Mouse (Mus musculus): ENCODE measurements around the gene Tmem167b.

The Tmem167b gene

DNA sequence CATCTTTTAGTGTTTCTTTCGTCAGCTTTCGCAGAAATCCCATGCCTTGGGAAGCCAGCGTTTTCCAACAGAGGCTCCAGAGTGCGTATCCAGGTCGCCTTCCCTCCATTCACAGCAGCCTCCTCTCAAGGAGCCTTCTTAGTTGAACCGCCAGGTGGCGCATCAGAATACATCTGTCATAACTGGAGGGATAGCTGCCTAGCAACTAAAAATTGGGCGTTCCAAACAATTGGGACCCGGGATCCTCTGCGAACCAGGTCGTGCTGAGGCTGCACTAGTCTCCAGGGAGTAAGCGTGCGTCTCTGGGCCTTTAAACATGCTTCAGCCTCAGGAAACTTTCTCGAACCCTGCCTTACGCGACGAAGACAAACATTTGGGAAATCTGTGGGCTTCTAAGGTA lies 25.0 kb downstream of the Tmem167b start:
- peak; percentile 90 for DNase-seq (ENCODE audit: low spot score)

DNA sequence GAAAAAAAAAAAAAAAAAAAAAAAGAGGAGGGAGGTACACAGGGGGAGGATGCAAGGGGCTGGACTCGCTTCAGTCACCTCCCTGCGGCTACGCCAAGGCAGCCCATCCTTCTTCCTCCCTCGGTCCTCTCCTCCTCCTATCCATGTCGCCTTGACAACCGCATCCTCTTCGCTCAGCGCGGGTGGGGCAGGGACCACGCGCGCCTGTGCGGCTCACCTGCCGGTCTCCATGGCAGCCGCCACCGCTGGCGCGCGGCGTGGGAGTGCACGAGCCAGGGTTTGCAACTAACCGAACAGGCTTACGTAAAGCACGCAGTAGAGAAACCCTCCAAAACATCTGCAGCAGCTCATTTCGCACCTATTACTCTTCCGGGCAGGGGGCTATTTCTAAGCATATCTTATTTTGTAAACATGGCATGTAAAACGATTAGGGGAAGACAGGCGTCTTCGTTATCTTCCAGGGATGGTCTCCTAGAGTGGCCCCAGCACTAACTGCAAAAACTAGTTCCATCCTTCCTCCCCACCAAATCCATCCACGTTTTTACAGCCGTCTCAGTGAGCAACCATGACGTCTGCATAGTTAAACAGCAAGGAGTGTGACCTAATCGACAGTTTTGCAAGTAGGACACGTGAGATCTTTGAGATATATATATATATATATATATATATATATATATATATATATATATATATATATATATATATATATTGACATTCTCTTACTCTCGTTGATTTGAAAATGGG lies 25.6 kb downstream of the Tmem167b start, which contains the start of gene 5330417C22Rik:
TSS of gene 5330417C22Rik (minus strand) at position 20 of the 744 bp plus-strand sequence.
- DNase-seq (ENCODE audit: low spot score) = peak; percentile 63

DNA sequence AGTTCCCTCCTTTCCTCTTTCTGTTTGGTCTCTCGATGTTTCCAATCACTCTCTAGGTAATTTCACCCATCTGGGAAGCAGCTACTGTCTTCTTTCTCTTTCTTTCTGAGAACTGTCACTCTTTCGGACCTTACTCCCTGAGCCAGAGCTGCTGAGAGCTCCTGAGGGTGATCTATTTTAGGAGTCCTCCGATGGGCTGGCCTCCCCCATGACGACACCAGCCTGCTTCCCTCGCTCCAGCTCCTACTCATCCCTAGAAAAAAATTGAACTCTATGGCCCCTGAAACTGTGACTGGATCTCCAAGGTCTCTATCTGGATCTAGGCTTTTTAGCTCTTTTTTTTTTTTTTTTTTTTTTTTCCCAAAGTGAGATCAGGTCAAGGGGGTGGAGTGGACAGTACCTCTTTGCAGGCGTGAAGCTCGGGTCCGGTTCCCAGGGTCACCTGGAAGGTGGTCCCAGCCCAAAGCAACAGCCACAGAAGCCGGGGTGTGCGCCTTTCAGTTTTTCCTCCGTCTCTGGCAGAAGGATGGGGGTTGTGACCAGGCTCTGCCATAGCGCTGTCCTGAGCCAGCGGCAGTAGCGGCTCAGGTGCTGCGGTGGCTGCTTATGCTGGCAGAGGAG lies 26.3 kb downstream of the Tmem167b start:
- no peak for DNase-seq (ENCODE audit: low spot score)

DNA sequence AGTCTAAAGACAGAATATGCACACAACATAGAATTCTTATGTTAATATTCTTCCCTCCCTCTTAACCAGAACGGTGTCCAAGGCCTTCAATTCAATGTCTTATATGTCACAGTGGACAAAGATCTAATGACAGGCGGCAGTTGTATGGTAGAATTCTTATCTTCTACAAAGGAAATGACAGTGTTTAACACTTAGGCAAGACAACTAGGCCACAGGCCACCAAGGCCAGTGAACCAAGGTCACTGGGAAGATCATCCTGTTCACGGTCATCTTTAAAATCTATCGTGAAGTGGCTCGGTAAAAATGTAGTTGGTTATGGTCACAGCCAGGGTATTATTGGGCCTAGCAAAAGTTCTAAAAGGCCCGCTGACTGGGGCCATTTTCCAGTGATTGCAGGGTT lies 28.3 kb downstream of the Tmem167b start, which contains the start of gene 1700013F07Rik:
TSS of gene 1700013F07Rik (plus strand) at position 200 of the 400 bp plus-strand sequence.
- DNase-seq (ENCODE audit: low spot score) = no peak

DNA sequence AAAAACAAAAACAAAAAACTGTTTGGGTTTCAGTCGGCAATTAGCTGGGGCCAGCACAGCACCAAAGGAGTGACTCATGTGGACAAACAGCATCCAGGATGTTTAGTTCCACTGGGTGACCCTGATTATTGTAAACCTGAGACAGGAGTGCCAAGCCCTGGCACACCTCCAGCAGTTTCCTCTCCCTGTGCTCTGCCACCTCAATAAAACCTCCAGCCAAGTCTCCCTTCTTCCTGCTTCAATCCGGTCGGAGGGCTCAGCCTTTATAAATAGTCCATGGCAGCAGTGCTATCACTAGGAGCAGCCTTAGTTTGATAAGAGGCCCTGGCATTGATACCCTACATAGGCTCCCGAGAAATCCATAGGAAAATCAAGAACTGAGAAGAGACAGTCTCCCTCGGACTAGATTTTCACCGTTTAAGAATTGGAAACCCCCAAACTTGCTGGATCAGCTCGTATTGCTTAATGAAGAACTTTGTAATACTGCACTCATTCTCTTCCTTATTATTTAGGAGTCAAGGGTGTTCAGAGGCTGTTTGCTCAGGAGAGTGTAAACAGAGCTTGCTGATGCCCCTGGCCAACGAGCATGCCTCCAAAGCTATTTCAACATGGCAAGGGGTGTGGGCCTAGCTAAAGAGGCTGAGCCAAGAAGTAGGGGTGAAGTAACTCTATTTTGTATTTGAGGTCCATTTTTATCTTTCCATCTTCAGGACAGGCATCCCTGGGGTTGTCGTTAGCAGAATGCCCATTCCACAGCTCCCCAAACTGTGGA lies 29.0 kb downstream of the Tmem167b start:
- DNase-seq (ENCODE audit: low spot score) = peak; percentile 65

DNA sequence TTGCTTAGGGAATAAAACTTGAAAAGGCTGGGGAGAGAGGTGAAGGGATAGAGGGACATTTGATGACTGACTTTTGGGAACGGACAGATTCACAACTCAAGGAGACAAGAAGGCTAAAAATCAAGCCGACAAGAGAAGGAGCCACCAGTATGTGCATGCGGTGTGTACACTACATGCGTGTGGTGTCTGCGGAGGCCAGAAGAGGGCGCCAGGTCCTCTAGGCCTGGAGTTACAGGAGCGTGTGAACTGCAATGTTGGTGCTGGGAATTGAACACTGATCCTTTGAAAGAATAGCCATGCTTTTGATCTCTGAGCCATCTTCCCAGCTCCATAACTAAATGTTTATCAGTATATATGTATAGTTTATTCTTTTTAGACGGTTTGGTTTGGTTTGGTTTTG lies 33.8 kb downstream of the Tmem167b start:
- no peak for DNase-seq (ENCODE audit: low spot score)

DNA sequence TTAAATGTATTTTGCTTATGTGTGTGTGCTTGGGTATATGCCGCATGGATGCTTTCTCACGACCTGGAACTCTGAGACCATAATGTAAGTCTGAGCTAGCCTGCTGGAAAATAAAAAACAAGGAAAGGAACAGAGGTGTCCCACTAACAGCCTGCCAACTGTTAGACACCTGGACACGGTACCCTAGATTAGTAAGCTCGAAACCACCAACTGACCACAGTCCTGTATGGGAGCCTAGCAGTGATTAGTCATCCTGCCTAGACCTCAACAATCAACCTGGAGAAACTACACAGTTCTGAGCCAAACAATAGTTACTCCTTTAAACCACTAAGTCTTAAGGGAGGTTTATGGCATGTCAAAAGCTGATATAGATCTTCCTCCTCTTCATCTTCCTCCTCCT lies 38.9 kb downstream of the Tmem167b start:
- DNase-seq (ENCODE audit: low spot score) = no peak

DNA sequence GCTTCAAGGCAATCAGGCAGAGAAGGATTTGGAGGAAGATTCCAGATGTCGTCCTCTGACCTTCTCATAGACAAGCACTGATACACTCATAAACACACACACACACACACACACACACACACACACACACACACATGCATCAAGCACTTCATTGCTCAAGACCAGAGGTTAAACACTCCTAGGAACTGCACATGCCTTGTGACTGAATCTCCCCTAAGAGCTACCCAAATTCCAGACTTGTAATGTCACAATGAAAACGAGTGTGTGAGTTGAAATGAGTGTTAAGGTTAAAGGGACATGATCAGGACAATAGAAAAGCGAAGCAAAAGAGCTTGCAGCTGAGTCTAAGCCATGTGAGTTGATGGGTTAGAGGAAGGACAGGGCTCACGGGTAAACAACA lies 44.0 kb downstream of the Tmem167b start:
- no peak for DNase-seq (ENCODE audit: low spot score)

DNA sequence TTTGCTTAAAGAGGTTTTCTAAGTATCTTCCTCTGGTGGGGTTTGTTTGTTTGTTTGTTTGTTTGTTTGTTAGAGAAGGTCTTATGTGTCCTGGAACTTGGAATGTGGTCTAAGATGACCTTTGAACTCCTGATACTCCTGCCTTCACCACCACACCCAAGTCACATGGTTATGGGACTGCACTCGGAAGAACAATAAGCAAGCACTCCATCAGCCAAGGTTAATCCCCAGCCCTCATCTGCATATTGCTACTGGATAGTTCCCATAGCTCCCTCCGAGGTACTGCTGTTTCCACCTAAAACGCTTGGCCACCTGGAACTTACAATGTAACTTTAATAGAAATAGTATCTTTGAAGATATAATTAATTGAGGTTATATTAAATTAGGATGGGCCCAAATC lies 48.8 kb downstream of the Tmem167b start:
- no peak for DNase-seq (ENCODE audit: low spot score)

DNA sequence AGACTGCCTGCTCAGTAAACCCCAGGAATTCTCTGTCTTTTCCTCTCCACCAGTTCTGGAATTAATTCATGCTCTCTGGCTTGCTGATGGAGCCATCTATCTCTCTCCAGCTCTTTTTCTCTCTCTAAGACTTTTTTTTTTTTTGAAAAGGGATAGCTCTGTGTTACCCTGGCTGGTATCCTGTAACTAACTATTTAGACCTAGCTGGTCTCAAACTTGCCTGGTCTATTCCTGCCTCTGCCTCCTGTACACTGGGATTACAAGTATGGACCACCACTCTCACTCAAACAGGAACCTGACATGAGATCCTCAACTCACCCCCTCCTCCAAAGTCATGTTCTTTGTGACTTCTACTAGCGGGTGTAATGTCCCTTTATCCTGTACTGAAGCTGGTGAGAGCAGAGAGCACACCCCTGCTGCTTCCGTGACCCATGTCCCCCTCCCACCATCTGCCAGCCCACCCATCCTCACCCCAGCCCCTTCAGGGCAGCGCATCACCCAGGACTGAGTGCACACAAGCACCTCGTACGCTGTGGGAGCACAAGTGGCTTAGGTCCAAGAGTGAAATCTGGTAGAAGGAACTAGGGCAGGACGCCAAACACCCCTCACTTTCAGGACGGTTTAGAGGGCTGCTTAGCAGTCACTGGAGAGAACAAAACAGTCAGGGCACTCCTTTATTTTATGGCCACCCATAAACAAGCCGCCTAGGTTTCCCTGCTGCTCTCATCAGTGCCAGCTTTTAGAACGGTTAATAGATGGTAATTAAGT lies 51.4 kb downstream of the Tmem167b start:
- no peak for DNase-seq (ENCODE audit: low spot score)

DNA sequence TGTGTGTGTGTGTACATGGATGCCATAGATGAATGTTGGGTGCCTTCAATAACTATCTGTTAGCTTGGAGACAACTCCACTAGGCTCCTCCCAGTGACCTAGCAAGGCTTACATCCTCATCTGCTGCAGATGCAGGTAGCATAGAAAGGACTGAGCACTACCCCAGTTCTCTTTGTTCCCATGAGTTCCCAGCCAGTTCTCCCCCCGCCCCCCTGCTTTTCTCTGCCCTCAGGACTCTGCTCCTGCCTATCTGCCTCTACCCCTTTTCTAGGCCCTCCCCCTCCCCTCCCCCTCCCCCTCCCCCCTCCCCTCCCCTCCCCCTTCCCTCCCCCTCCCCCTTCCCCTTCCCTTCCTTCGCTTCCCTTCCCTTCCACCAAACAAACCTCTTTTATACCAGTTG lies 52.1 kb downstream of the Tmem167b start:
- no peak for DNase-seq (ENCODE audit: low spot score)

DNA sequence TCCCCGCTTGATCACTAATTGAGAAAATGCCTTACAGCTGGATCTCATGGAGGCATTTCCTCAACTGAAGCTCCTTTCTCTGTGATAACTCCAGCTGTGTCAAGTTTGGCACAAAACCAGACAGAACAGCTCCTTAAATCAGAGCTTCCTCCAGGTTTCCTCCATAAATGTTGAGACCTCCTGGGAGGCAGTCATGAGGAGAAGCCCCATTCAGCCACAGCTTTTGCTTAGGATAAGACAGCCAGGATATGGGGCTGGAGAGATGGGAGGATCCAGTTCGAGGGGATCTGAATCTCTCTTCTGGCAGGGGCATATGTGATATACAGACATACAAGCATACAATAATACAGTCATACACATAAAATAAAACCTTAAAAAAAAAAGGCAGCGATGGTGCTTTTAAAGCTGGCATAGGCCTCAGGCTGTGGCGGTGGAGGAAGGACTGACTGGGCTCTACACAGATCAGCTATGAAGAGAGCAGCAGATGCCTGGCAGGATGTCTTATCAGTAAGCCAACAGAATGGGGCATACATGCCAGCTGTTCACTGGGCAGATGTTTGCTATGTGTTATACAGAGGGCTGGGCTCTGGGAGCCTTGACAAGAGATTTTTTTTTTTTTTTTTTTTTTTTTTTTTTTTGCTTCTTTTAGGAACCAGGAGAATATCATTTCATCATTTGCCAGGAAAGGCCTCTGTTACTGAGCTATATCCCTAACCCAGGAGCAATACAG lies 53.4 kb downstream of the Tmem167b start:
- DNase-seq (ENCODE audit: low spot score) = no peak
